Mouse (Mus musculus): ENCODE data around the gene Olfr437. TPM values are rescaled to one million over a fixed set of nuclear protein-coding genes. Genes with fewer than 3 reads are reported as not detected.

Gene Olfr437
- polyA plus RNA-seq, 1 experiment = not detected

Other genes starting within 250 kb of the Olfr437 start
- not detected in 2 replicates for gene Olfr446, start 241.9 kb upstream of the Olfr437 start, polyA plus RNA-seq (2012; rRNA removed)
- gene Olfr444, start 214.2 kb upstream of the Olfr437 start, polyA plus RNA-seq (2012; rRNA removed) = not detected in 2 replicates
- gene Olfr441, start 56.9 kb upstream of the Olfr437 start, polyA plus RNA-seq (2012; rRNA removed) = not detected in 2 replicates
- gene Olfr237-ps1, start 16.7 kb upstream of the Olfr437 start, polyA plus RNA-seq (2012; rRNA removed) = not detected in 2 replicates
- not detected in 2 replicates for gene Olfr13, start 8.9 kb downstream of the Olfr437 start, polyA plus RNA-seq (2012; rRNA removed)
- gene Olfr435, start 33.9 kb downstream of the Olfr437 start, polyA plus RNA-seq (2012; rRNA removed) = not detected in 2 replicates
- not detected in 2 replicates for gene Olfr434, start 49.7 kb downstream of the Olfr437 start, polyA plus RNA-seq (2012; rRNA removed)
- not detected in 2 replicates for gene Olfr47, start 68.2 kb downstream of the Olfr437 start, polyA plus RNA-seq (2012; rRNA removed)
- gene Arhgef5, start 102.3 kb downstream of the Olfr437 start, polyA plus RNA-seq (2012; rRNA removed) = 3.8 and 5.5 TPM in 2 replicates
- not detected in 2 replicates for gene Nobox, start 146.3 kb downstream of the Olfr437 start, polyA plus RNA-seq (2012; rRNA removed)

All from brain, embryonic 14.5 days (tissue).